Mouse (Mus musculus) spleen, adult 12 weeks (tissue): Measurements from ENCODE around the gene Phactr2.

Experiments
- DNase-seq: peaks from one replicate; pipeline ENCODE4 v3.0.0; 2022; ENCODE audit warnings: low spot score

The Phactr2 gene

DNA sequence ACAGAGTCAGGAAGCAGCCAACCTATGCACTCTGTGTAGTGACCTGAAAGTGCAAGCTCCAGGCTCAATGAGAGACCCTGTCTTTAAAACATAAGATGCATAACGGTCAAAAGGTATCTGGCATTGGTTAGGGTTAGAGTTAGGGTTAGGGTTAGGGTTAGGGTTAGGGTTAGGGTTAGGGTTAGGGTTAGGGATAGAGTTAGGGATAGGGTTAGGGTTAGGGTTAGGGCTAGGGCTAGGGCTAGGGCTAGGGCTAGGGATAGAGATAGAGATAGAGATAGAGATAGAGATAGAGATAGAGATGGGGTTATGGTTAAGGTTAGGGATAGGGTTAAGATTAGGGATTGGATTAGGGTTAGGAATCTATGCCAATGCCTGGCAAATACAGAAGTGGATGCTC, 72.2 kb downstream of the Phactr2 start:
- no peak for DNase-seq

- DNase-seq, result no peak
Measured at GRCm38 (mm10) chr10:13395753-13396152, 78.5 kb downstream of the Phactr2 start.

DNA sequence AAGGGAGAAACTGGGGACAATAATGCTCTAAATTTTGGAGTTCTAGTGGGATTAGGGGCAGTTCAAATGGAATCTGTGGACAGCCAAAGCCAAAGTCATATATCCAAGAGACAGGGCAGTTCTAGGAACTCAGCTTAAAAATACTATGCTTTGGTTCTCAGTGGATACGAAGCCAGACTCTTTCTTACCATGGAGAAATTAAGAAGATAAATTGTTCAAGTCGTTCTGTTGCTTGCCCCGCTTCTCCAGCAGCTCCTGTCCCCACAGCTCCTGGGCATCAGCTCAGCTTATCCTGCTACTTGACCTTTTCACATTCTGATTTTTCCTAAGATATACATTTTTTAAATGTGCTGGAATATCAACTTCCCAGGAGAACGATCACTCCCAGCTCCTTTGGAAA, 80.2 kb downstream of the Phactr2 start:
- no peak for DNase-seq

- DNase-seq, result no peak
Measured at GRCm38 (mm10) chr10:13388116-13388922, 85.9 kb downstream of the Phactr2 start.

- no peak for DNase-seq
Measured at GRCm38 (mm10) chr10:13384866-13385265, 89.3 kb downstream of the Phactr2 start.

- no peak for DNase-seq
Measured at GRCm38 (mm10) chr10:13377895-13378294, 96.3 kb downstream of the Phactr2 start.

DNA sequence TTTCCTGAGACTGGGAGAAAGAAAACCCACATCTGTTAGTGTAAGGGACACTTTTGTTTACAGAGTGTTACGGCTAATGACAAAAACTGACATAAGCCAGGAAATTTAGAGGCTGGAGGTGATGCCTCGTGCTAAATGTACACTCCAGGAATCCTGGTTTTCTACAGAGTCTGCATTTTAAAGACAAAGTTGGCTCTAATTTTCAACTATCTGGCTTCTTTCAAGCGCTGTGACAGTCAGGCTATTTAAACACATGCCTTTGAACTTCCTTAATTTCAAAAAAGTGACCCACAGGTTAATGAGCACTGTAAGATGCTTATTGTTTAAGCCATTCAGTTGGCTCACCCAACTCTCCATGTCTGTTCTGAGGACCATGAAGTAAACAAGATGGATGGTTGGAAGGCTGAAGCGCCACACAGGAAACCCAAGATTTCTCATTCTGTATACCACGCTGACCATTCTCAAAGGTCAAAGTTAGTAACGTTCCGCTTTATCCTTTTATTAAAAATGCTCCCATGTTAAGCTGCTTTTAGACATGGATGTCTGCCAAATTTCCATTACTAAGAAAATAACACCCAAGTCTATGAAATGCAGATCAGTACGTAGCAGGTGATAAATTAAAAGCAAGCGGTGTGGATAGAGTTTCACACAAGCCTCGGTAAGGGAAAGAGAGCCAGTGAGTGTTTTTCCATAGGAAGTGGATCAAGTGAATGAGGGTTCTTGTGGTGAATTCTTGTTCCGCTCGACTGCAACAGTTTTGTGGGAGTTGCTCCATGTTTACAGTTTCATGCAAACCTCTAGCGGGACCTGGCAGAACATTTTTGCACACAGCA, 97.6 kb downstream of the Phactr2 start:
- DNase-seq, result no peak

- DNase-seq, result no peak
Measured at GRCm38 (mm10) chr10:13375820-13376219, 98.4 kb downstream of the Phactr2 start.

- no peak for DNase-seq
Measured at GRCm38 (mm10) chr10:13369581-13370375, 104.4 kb downstream of the Phactr2 start.

GRCm38 (mm10) chr10:13364286-13364580, 110.0 kb downstream of the Phactr2 start:
- DNase-seq, result no peak

GRCm38 (mm10) chr10:13363499-13364285, 110.5 kb downstream of the Phactr2 start:
- no peak for DNase-seq

DNA sequence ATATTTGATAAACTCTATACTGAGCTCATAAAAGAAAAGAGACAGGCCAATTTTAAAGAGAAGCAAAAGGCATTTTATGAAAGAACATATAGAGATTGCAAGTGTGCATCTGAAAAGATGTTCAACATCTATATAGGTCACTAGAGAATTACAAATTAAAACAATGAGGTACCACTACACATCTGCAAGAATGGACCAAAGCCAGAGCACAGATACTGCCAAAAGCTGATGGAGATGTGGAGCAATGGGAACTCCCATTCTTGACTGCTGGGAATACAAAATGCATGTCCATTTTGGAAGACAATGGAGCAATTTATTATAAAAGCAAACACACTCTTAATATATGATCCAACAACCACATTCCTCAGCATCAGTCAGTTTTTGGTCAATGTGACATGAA, 113.3 kb downstream of the Phactr2 start:
- no peak for DNase-seq

DNA sequence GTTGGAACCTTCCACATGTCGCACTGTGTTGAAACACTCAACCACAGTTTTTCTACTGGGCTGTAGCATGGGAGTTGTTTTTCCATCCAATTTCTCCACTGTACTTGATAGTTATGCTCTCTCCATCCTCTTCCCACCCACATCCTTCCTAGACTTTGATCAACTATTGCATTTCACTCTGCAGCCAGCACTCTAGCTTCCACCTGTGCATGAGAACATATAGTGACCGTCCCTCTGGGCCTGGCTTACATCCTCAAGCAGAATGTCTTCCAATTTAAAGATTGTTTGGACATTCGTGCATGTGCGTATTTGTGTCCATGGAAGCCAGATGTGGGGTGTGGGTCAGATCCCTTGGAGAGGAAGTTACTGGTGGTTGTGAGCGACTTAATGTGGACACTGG, 114.4 kb downstream of the Phactr2 start:
- DNase-seq, result no peak

DNA sequence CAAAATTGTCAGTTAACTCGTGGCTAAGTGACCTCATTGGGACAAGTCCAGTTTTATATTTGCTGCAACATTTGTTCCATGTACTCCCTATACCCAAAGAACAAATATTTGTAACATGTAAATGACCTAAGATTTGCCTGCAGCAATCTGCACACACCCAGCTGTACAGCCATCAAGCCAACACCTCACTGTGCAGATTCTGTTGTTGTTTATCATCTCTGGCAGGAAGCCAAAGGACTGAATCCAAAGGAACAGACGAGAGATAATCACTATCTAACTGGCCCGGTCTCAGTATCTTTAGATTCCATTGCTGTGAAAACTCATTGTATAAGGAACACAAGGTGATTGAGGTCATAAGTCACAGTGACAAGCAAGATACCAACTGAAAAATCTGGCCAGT, 115.5 kb downstream of the Phactr2 start:
- DNase-seq, result no peak

DNA sequence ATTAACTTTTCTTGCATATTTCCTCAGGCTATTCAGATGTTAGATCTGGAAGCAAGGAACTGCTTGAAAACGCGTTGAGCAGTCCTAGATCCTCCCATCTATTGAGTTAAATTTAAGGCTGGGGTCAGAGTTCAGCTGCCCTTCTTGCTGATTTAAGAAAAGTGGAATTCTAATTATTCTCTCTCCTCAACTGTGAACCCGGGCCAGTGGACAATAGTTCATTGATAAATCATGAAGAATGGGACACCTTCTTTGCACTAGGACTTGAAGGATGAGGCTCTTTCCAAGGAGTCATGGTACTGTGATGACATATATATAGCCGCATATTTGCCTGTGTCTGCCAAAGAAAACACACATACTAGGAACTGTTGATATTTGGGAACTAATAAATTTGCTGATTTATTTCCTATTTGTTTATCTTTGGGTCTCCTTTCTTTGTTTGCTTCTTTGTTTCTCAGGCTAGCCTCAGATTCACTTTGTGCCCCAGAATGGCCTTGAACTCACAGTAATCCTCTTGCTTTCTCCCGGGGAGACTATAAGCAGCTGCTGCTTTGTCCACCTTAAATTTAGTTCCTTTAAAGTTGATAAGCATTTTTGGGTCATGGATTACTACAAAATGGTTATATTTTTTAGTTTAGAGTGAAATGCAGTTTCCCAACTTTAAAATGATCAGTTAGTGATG, 127.5 kb downstream of the Phactr2 start:
- DNase-seq, result no peak

GRCm38 (mm10) chr10:13340583-13340982, 133.6 kb downstream of the Phactr2 start:
- DNase-seq, result no peak

- DNase-seq, result no peak
Measured at GRCm38 (mm10) chr10:13336964-13337363, 137.2 kb downstream of the Phactr2 start.

GRCm38 (mm10) chr10:13335814-13336213, 138.4 kb downstream of the Phactr2 start:
- DNase-seq, result no peak

DNA sequence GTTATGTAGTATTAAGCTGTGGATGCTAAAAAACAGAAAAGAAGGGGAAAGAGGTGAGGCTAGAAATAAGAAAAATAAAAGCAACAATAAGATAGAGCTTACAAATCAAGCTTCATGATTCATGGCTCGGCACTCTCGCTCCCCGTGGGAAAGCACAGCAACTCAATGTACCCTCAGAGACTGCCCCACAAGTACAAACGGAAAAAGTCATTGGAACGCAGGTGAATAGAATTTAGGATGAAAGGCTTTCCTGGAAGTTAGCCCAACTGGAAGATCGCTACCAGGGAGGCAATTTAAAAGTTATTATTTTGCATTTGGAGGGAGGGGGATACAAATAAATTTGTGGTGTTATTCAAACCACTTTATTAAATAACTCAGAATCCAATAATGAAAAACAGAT, 138.9 kb downstream of the Phactr2 start:
- DNase-seq, result no peak

- DNase-seq, result no peak
Measured at GRCm38 (mm10) chr10:13333781-13334180, 140.4 kb downstream of the Phactr2 start.

DNA sequence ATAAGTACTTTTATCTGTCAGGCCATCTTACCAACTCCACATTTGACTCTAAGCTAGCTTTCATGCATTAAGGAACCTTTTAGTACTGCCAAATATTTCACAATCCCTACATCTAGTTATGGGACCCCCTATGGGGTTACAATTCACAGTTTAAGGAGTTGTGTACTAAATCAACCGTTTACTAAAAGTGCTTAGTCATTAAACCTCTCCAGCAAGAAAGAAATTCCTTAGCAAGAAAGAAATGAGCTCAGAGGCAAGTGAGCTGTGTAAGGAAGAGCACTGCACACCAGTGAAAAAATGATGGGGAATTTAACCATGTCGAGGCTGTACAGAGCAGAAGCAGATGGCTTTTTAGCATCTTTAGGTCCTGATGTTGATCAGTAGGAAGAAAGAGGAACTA, 141.2 kb downstream of the Phactr2 start:
- no peak for DNase-seq
